Mouse (Mus musculus) CH12.LX (cell line): ENCODE results near the gene Aes. TPM values are rescaled to one million over a fixed set of nuclear protein-coding genes. Genes with fewer than 3 reads are reported as not detected.

ENCODE experiments used
- DNase-seq: peaks from one replicate; pipeline ENCODE4 v3.0.0-alpha.2; 2013; ENCODE audit errors: extremely low read depth
- H3K27ac ChIP-seq: 2 replicates; pipeline ENCODE4 v1.5.1; 2012; ENCODE audit warnings: low read depth, mild to moderate bottlenecking, control low read depth, moderate library complexity; ENCODE audit not compliant: insufficient read depth
- H3K27me3 ChIP-seq: replicated peaks from 2 replicates; pipeline ENCODE3; 2012; ENCODE audit warnings: inconsistent platforms
- H3K36me3 ChIP-seq, 2 experiments: replicated peaks in 1 of 2; 2 replicates each; pipeline versions ENCODE3 to v1.6.1; 2012; ENCODE audit warnings: inconsistent platforms in 1 of 2, low read length in 1 of 2, mild to moderate bottlenecking in 1 of 2, mixed read lengths in 1 of 2, moderate library complexity in 1 of 2; ENCODE audit not compliant: control insufficient read depth in 1 of 2, insufficient read depth in 1 of 2
- H3K4me1 ChIP-seq, 2 experiments: 2 replicates each; pipeline ENCODE4 v1.6.1; 2012; ENCODE audit warnings: inconsistent platforms in 1 of 2, moderate library complexity in 1 of 2; ENCODE audit not compliant: insufficient read depth in 2 of 2, control insufficient read depth in 1 of 2
- H3K4me2 ChIP-seq: 2 replicates; pipeline ENCODE4 v1.6.1; 2012; ENCODE audit warnings: low read depth, mild to moderate bottlenecking, control low read depth; ENCODE audit not compliant: poor library complexity, insufficient read depth, severe bottlenecking
- H3K4me3 ChIP-seq, 3 experiments: fragments of 150-350 bp in 1 of 3; sonication (generic) in 1 of 3; replicated peaks in 1 of 3; 2 replicates each; pipeline versions ENCODE3 to v1.5.1; 2011 to 2012; ENCODE audit warnings: low read depth in 2 of 3, low read length in 2 of 3, mild to moderate bottlenecking in 2 of 3, moderate library complexity in 2 of 3, control low read depth in 1 of 3, improper control_type of control experiment in 1 of 3, inconsistent platforms in 1 of 3, mixed read lengths in 1 of 3; ENCODE audit not compliant: poor library complexity in 1 of 3
- H3K79me2 ChIP-seq: replicated peaks from 2 replicates; pipeline ENCODE4 v1.6.1; 2012; ENCODE audit warnings: mild to moderate bottlenecking, moderate library complexity; ENCODE audit not compliant: control insufficient read depth, poor library complexity, insufficient read depth, severe bottlenecking; ENCODE audit errors: extremely low read depth
- H3K9ac ChIP-seq: 2 replicates; pipeline ENCODE4 v1.6.1; 2012; ENCODE audit warnings: low read depth, mild to moderate bottlenecking, control low read depth, moderate library complexity; ENCODE audit not compliant: insufficient read depth
- H3K9me3 ChIP-seq: replicated peaks from 2 replicates; pipeline ENCODE3; 2012; ENCODE audit warnings: low read length, inconsistent platforms, mixed read lengths
- CTCF ChIP-seq, 2 experiments: IDR thresholded peaks in 1 of 2; conservative IDR thresholded peaks in 1 of 2; 2 replicates each; pipeline ENCODE4 v1.5.1; 2011 to 2012; ENCODE audit warnings: low read depth in 2 of 2, low read length in 2 of 2, improper control_type of control experiment in 1 of 2, inconsistent platforms in 1 of 2, mild to moderate bottlenecking in 1 of 2, moderate library complexity in 1 of 2
- ELF1 ChIP-seq: IDR thresholded peaks from 2 replicates; pipeline ENCODE4 v1.6.1; 2014; ENCODE audit warnings: low read depth, mild to moderate bottlenecking, inconsistent platforms, low read length, improper control_type of control experiment
- EP300 ChIP-seq: IDR thresholded peaks from 2 replicates; pipeline ENCODE4 v1.6.1; 2011; ENCODE audit warnings: low read length, improper control_type of control experiment
- GABPA ChIP-seq: IDR thresholded peaks from 2 replicates; pipeline ENCODE4 v1.6.1; 2012; ENCODE audit warnings: low read depth, low read length, improper control_type of control experiment, inconsistent platforms; ENCODE audit not compliant: insufficient replicate concordance
- HCFC1 ChIP-seq: IDR thresholded peaks from 2 replicates; pipeline ENCODE4 v1.6.1; 2012; ENCODE audit warnings: low read depth, mild to moderate bottlenecking, inconsistent platforms, low read length, improper control_type of control experiment
- JUN ChIP-seq: IDR thresholded peaks from 2 replicates; pipeline ENCODE4 v1.6.1; 2011; ENCODE audit warnings: low read depth, mild to moderate bottlenecking, low read length, improper control_type of control experiment, moderate library complexity; ENCODE audit not compliant: insufficient read depth
- KAT2A ChIP-seq: IDR thresholded peaks from 2 replicates; pipeline ENCODE4 v1.6.1; 2012; ENCODE audit warnings: low read length, improper control_type of control experiment, inconsistent platforms; ENCODE audit not compliant: insufficient replicate concordance
- MAX ChIP-seq: IDR thresholded peaks from 2 replicates; pipeline ENCODE4 v1.6.1; 2011; ENCODE audit warnings: low read length, improper control_type of control experiment
- POLR2A ChIP-seq: IDR thresholded peaks from 2 replicates; pipeline ENCODE4 v1.6.1; 2011; ENCODE audit warnings: low read depth, mild to moderate bottlenecking, improper control_type of control experiment, low read length
- RCOR1 ChIP-seq: conservative IDR thresholded peaks from 2 replicates; pipeline ENCODE4 v1.6.1; 2012; ENCODE audit warnings: low read depth, mild to moderate bottlenecking, inconsistent platforms, low read length, improper control_type of control experiment
- SIN3A ChIP-seq: IDR thresholded peaks from 2 replicates; pipeline ENCODE4 v1.6.1; 2012; ENCODE audit warnings: low read length, improper control_type of control experiment, inconsistent platforms
- UBTF ChIP-seq: IDR thresholded peaks from 2 replicates; pipeline ENCODE4 v1.6.1; 2012; ENCODE audit warnings: low read depth, mild to moderate bottlenecking, inconsistent platforms, low read length, improper control_type of control experiment, moderate library complexity
- USF2 ChIP-seq: conservative IDR thresholded peaks from 2 replicates; pipeline ENCODE4 v1.6.1; 2011; ENCODE audit warnings: low read depth, low read length, improper control_type of control experiment
- ZC3H11A ChIP-seq: IDR thresholded peaks from 2 replicates; pipeline ENCODE4 v1.6.1; 2012; ENCODE audit warnings: low read depth, mild to moderate bottlenecking, inconsistent platforms, low read length, improper control_type of control experiment
- ZKSCAN1 ChIP-seq: IDR thresholded peaks from 2 replicates; pipeline ENCODE4 v1.6.1; 2012; ENCODE audit warnings: low read depth, inconsistent platforms, low read length, improper control_type of control experiment, borderline replicate concordance
- dilution Hi-C: fragments of 300-500 bp; cut with MboI; formaldehyde crosslinking; loops from 2 replicates; pipeline ENCODE4 v1.14.3; 2020; ENCODE audit warnings: low sequenced_read_pairs; ENCODE audit not compliant: extremely low pct_unique_long_range_greater_than_20kb, extremely low pct_ligation_motif_present
- in situ Hi-C: fragments of 300-500 bp; cut with MboI; formaldehyde crosslinking; loops from 3 replicates; pipeline ENCODE4 v1.14.3; 2019; ENCODE audit warnings: low sequenced_read_pairs, low pct_ligation_motif_present, low pct_unique_long_range_greater_than_20kb, mixed read lengths
- polyA plus RNA-seq: library from polyadenylated mRNA; unstranded; fragments of >175 nt; gene quantifications from 2 replicates; pipeline ENCODE4 v1.2.1, GENCODE M21; 2012; ENCODE audit warnings: low read depth; ENCODE audit not compliant: insufficient read length
- total RNA-seq, 2 experiments: library from RNA; depleted of rRNA; stranded (reverse); fragments of 300-350 nt in 1 of 2; fragments of >200 nt in 1 of 2; gene quantifications; 2 replicates each; pipeline ENCODE4 v1.2.3; 2012 to 2014

The Aes gene
- total and polyA plus RNA-seq, 3 experiments = 11.5 to 114 (median 25.1) TPM

DNA sequence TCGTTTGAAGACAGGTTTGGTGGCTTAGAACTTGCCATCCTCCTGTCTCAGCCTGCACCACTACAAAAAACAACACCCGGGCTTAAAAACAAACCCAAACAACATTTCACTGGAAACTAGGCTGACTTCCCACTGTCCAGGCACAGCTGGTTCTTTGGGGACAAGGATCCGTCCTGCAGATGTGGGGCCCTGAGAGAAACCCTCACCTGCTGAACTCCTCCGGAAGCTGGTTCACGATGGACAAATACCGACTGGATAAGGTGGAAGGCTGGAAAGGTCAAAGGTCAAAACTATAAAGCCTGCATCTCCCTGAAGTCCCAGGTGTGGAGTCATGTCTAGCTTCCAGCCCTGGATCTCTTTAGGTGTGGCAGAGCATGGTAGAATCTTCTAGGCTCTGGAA, 39.6 kb downstream of the Aes start:
- Histone ChIP-seq H3K9me3 (no peaks in the 10 kb centered on the region), H3K27me3 (peaks cover 74% of the 10 kb centered on the region), H3K79me2 (no peaks in the 10 kb centered on the region), H3K9ac (no peak overlapping the region), H3K27ac (no peak overlapping the region), H3K4me1 (peaks cover 16 to 18% of the 10 kb centered on the region in 2 experiments), H3K4me3 (no peak overlapping the region), H3K36me3 (no peaks in the 10 kb centered on the region), H3K4me2 (no peak overlapping the region)
- no peak for TF ChIP-seq GABPA
- dilution Hi-C loops (no loop called here), in situ Hi-C loops (no loop called here)
- no peak for DNase-seq

DNA sequence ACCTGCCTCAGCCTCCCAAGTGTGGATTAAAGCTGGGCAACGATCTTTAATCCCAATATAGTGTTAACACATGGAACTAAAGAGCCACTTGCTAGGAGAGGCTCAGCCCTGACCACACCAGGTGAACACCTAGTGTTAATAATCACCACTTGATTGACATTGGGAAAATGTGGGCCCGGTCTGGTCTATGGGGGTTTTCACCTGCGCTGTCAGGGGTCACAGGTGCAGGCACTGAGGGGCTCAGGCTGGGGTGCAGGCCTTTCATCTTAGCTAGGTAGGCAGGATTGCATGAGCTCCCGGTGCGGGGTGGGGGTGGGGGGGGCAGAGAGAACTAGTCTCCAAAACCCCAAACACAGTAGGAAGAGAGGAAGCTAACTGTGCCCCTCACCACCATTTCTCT, 40.3 kb downstream of the Aes start:
- Histone ChIP-seq H3K4me1 (peaks cover 20 to 26% of the 10 kb centered on the region in 2 experiments), H3K4me2 (no peak overlapping the region)
- DNase-seq = no peak

DNA sequence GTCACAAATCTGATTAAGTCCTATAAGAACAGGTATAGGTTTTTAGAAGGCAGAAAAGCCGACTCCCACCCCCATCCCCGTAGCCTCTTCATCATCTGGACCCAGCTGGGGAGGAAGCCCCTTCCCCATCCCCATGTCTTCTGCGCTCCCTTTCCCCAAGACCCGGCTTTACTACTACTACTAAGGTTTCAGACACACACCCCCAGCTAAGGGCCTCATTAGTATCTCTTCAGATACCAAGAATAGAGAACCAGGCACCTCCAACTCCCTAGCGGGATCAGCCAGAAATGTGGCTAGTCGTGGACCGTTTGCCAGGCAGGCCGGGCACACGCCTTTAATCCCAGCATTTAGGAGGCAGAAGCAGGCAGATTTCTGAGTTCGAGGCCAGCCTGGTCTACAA, 40.8 kb downstream of the Aes start:
- no peaks in the 10 kb centered on the region for H3K36me3 ChIP-seq
- DNase-seq = no peak
- no peak overlapping the region for H3K27ac ChIP-seq
- dilution Hi-C loops (no loop called here), in situ Hi-C loops (loop anchor here (5.0 to 10.0 kb wide), 2 partner anchors 38 to 105 kb away; partner anchors contain the start of gene Ncln)
- peaks cover 22 to 29% of the 10 kb centered on the region in 2 experiments for H3K4me1 ChIP-seq
- TF ChIP-seq HCFC1 = no peak
- no peak for TF ChIP-seq ZKSCAN1
- no peak for TF ChIP-seq SIN3A
- no peak for TF ChIP-seq JUN
- no peak for TF ChIP-seq ELF1
- no peak for TF ChIP-seq RCOR1
- TF ChIP-seq USF2 = no peak
- TF ChIP-seq CTCF (conservative IDR thresholded peaks at IDR 0.05 in 1 of 2, IDR thresholded peaks at IDR 0.05 in 1 of 2; ENCODE audit: low read depth in 2 of 2, low read length in 2 of 2) = no peak
- TF ChIP-seq POLR2A = no peak
- TF ChIP-seq ZC3H11A = no peak
- no peak for TF ChIP-seq UBTF
- no peak overlapping the region for H3K4me2 ChIP-seq
- H3K9me3 ChIP-seq = no peaks in the 10 kb centered on the region
- H3K27me3 ChIP-seq = peaks cover 66% of the 10 kb centered on the region
- no peaks in the 10 kb centered on the region for H3K79me2 ChIP-seq
- H3K9ac ChIP-seq = no peak overlapping the region
- H3K4me3 ChIP-seq = no peak overlapping the region

More for the DNA sequence above, 40.3 kb downstream of the Aes start:
- dilution Hi-C loops (no loop called here), in situ Hi-C loops (loop anchor here (5.0 to 10.0 kb wide), 2 partner anchors 37 to 105 kb away; partner anchors contain the start of gene Ncln)
- peaks cover 71% of the 10 kb centered on the region for H3K27me3 ChIP-seq
- no peaks in the 10 kb centered on the region for H3K79me2 ChIP-seq
- no peak overlapping the region for H3K9ac ChIP-seq
- H3K36me3 ChIP-seq = no peaks in the 10 kb centered on the region
- no peak overlapping the region for H3K4me3 ChIP-seq
- H3K9me3 ChIP-seq = no peaks in the 10 kb centered on the region
- no peak overlapping the region for H3K27ac ChIP-seq
- TF ChIP-seq KAT2A (no peak), MAX (no peak), ZKSCAN1 (no peak), EP300 (no peak)
